Mouse (Mus musculus): Measurements from ENCODE around the gene Tfrc.

Tfrc gene

DNA sequence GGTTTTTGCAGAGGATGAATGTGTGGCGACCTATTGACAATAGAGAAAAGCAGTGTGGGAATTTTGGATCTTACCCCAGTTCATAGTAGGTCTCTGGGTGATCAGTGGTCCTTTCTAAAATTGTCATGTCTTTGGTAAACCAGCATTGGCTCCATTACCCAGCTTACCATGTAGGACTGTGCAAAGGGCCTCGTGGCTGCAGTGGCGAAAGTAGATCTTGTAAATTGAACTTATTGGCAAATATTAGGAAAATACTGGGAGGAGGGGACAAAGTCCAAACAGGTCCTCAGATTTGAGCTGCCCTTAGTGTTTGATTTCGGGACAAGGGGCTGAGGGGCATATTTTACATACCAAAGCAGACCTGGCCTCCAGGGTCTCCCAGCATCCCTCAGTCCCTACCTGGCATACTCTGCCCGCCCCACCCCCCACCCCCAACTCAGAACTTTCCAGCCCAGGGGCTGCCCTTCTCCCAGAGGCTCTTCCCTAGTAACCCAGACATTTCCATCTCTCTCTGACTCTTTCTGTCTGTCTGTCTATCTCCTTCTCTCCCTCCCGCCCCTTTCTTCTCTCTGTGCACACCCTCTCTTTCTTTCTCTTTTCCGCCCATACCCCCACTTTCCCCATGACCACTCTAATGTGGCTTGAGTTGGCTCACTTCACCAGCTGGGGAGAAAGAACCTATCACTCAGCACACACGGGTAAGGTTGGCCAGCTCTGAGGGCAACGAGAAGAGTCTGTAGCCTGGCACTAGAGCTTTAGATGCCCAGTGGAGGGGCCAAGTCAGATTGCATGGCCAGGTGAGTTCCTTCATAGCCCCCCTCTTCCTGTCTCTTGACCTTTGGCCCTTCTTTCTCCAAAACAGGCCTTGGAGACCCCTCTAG is 58.2 kb downstream of the Tfrc start:
- in situ Hi-C loops (cut with MboI, MseI): no loop called here

DNA sequence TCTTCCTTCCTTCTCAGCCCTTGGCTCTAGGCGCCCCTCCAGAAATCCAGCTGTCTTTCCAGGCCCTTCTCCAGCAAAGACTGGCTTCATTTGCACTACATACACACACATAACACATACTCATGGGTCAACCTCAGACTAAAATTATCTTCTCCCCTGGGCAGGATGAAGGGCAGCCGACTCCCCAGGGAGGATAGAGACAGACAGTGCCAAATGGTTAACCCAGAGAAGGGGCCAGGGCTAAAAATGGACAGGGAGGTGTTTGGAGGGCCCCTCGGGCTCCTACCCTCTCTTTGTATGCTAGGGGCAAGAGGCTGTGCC is 58.8 kb downstream of the Tfrc start:
- in situ Hi-C loops (cut with MboI, MseI): no loop called here

DNA sequence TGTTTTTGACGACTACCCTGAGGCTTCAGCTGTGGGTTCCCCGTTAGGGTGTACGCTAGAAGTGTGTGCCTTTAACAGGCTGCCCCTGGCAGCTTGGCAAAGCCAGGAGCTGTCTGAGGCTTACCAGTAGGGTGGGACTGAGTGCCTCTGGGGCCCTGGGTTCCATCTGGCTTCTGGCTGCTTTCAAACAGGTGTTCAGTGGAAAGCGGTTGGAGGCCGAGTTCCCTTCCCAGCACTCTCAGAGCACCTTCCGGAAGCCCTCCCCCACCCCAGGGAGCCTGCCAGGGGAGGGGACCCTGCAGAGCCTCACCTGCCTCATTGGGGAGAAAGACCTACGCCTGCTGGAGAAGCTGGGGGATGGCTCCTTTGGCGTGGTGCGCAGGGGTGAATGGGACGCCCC is 59.3 kb downstream of the Tfrc start:
- in situ Hi-C loops (cut with MboI, MseI): no loop called here

DNA sequence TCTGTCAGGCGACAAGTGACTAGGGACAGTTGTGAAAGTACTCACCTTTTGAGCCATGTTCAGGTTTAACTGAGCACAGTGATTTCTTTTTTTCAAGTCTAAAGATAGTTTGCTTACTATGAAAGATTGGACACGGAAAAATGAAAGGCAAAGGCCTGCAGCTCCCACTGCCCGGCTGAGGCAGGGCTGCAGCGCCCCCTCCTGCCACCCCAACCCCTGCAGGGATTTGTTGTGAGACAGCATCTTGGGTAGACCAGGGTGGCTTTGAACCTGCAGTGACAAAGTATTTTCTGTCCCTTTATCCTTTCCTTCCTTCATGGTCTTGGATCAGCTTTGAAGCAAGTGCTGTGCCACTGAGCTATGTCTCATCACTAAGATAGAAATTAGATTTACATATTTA is 59.8 kb downstream of the Tfrc start:
- in situ Hi-C loops (cut with MboI, MseI): no loop called here

DNA sequence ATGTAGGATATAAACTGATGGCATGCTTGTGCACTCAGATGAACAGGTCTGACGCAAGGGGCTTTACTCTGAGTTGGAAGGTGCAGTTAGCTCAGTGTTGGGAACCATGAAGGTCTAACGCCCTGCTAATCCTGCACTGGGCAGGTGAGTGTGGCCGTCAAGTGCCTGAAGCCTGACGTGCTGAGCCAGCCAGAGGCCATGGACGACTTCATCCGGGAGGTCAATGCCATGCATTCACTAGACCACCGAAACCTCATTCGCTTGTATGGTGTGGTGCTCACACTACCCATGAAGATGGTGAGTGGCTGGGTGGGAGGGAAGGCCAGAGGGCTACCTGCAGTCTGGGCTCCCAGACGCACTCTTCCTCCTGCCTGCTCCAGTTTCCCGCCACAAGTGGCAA is 60.5 kb downstream of the Tfrc start:
- in situ Hi-C loops (cut with MboI, MseI): no loop called here

DNA sequence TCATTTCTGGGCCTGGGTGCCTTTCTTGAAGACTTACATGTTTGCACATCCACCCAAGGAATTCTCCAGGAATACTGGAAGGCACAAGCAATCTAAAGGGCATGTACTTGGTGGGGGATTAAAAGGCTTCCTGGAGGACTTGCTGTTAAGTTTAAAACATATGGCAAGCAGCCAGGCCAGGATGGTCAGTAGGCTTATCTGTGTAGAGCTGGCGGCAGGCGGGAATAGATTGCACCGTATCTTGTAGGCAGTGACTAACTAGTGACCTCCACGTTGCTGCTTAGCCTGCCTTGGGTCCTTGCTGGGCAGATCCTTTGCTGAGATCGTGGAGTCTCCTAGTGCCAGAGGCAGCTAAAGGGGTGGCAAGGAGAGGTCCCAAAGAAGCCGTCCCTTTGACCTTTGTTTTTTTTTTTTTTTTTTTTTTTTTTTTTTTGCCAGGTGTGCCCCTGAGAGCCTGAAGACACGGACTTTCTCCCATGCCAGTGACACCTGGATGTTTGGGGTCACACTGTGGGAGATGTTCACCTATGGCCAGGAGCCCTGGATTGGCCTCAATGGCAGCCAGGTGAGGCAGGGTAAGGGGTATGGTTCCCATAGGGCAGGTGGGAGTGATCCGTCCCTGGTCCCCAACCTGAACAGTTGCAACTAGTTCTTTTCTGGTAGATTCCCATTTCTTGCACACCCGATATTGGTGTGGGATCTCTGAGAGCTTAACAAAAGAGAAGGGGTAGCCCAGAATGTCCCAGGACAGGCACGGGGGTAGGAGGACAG is 61.8 kb downstream of the Tfrc start:
- in situ Hi-C loops (cut with MboI, MseI): loop anchor here (10.0 kb wide), 1 partner anchor 596 kb away; the partner anchor contains the start of gene Pak2

DNA sequence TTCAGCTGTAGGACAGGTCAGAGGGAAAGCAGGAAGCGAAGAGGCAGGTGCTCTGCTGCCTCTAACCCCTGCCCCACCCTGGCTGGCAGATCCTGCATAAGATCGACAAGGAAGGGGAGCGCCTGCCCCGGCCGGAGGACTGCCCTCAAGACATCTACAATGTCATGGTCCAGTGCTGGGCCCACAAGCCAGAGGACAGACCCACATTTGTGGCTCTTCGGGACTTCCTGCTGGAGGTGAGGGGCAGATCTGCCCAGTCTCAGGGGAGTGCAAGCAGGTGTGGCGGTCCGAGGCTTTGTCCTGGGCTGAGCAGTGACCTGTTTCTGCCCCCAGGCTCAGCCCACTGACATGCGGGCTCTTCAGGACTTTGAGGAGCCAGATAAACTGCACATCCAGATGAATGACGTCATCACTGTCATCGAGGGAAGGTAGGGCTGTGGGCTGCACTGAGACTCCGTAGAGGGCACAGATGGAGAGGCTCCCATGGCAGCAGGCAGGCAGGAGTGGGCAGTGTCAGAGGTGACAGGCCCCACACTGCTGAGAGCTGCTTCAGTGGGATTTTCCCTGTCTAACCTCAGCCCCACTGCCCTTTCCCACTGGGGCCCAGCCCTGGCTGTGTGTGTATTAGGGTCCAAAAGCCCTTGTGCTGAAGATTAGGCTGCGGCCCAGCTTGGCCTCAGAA is 62.6 kb downstream of the Tfrc start:
- in situ Hi-C loops (cut with MboI, MseI): loop anchor here (10.0 kb wide), 1 partner anchor 597 kb away; the partner anchor contains the start of gene Pak2

DNA sequence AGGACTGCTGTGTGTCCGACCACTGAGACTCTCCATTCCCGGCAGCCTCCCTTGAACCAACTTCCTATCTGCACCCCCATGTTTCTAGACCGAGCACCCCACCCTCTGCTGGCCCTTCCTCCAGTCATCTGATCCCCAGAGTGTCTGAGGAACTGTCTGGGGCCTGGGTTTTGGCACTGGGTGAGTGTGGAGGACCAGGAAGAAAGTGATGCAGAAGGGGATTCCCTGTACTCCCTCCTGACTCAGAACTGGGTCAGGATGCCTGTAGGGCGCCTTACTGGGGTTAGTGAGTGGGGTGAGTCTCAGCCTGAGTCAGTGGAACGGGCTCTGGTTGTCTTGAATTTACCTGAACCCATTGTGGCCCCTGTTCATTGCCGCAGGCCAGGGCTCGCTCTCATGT is 63.5 kb downstream of the Tfrc start:
- in situ Hi-C loops (cut with MboI, MseI): loop anchor here (10.0 kb wide), 1 partner anchor 597 kb away; the partner anchor contains the start of gene Pak2

DNA sequence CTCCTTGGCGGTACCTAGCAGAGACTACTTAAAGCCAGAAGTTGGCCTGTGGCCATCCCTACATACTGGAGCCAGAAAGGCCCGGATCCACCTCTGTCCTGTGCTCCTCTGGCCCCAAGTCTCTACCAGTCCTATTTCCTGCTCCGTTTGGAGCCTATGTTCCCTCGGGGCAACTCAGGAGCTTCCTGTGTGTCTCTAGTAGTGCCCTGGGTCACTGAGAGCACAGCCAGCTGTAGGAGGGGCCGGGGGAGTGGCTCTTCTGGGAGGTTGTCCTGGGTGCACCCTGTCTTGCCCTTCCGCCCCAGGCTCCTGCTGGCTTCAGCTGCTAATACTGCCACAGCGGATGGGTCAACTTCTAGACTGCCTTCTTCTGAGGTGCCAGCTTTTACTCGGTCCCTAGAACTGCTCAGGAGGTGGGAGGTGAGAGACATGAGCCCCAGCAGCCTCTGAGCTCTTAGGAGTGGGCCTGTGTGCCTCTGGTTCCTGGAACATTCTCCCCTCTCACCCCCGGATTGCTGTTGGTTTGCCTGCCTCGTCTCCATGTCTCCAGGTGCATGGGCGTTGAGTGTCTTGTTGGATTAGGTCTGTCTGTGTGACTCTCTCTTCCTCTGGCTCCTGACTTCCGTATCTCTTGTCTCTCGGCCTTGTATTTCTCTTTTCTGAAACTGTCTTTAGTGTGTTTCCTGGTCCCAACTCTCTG is 64.3 kb downstream of the Tfrc start:
- in situ Hi-C loops (cut with MboI, MseI): loop anchor here (10.0 kb wide), 1 partner anchor 598 kb away; the partner anchor contains the start of gene Pak2

DNA sequence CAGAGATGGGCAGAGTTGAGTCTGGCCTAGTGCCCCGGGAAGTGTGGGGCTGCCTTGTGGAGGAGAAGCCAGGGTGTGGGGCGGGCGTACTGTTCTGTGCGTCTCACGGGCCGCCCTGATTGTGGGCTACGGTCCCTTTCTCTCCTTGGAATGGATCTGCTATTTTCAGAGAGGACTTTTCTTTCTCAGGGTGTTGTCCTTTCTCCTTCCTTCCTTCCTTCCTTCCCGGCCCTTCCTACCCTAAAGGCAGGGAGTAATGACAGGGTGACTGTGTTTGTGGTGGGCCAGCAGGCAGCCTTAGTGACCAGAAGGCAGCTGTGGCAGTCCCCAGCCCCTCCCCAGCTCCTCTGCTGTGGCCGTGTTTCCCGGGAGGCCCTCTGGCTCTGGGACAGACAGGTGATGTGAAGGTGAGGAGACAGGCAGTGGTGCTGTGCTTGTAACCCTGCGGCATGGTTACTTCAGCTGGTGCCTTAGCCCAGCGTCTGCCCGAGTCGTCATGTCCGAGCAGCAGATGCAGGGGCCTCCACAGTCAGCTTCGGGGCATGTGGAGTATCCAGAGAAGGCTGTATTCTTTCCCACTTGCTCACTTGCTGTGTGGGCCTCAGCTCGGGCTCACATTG is 65.5 kb downstream of the Tfrc start:
- in situ Hi-C loops (cut with MboI, MseI): loop anchor here (10.0 kb wide), 1 partner anchor 599 kb away; the partner anchor contains the start of gene Pak2

DNA sequence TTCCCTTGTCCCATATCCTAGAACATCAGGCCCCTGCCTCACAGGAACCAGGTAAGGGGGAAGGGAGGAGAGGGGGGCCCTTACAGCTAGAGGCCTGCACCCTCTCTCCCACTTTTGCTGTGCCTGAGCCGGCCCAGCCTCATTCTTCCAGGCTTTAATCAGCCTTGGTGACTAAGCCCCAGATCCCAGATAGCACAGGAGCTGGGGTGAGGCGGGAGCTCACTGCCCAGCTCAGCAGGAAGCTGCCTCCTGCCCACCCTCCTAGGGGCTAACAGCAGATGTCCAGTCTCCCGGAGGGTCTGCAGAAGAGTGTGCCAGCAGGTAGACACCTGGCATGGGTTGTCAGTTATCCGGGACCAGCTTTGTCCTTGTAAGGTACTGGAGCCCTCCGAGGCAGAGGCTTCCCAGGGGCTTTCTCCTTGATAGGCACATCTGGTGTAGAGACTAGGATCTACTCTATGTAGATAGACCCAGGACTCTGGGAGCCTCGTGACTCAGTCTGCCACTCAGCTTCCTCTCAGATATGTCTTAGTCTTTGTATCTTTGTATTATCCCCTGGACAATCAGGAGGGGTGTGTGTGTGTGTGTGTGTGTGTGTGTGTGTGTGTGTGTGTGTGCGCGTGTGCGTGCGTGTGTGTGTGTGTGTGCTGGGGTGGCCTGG is 68.5 kb downstream of the Tfrc start:
- in situ Hi-C loops (cut with MboI, MseI): loop anchor here (10.0 kb wide), 1 partner anchor 602 kb away; the partner anchor contains the start of gene Pak2

DNA sequence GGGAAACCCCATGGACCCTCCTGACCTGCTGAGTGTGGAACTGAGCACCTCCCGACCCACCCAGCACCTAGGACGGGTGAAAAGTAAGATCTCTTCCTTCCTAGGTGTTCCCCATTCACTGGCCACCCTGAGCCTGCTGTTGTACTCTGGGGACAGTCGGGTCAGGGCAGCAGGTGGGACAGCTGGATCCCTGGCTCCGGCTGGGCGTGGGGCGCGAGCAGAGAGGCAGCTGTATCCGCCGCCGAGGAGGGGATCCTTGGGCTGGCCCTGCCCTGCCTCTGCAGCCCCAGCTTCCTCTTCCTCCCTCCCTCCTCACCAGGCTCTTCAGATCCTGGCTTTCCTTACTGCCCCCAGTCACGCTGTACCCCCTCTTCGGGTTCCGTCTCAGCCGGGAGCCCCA is 69.2 kb downstream of the Tfrc start:
- in situ Hi-C loops (cut with MboI, MseI): loop anchor here (10.0 kb wide), 1 partner anchor 603 kb away; the partner anchor contains the start of gene Pak2

DNA sequence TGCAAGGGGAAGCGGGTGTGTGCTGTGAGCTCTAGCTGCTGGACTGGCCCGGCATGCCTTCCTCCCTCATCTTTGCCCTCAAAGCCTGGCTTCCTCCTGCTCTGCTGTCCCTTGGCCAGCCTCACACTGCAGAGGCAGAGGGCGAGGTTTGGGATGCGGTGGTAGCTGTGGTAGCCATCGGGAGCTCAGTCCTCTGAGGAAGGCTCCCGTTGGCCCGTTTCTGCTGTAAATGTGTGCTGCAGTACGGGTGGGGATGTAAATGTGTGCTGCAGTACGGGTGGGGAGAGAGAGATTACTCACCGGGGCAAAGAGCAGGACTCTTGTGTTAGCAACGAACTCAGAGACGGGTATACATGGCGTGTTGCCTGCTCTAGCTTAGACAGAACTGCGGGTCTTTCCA is 70.1 kb downstream of the Tfrc start:
- in situ Hi-C loops (cut with MboI, MseI): loop anchor here (10.0 kb wide), 1 partner anchor 604 kb away; the partner anchor contains the start of gene Pak2

DNA sequence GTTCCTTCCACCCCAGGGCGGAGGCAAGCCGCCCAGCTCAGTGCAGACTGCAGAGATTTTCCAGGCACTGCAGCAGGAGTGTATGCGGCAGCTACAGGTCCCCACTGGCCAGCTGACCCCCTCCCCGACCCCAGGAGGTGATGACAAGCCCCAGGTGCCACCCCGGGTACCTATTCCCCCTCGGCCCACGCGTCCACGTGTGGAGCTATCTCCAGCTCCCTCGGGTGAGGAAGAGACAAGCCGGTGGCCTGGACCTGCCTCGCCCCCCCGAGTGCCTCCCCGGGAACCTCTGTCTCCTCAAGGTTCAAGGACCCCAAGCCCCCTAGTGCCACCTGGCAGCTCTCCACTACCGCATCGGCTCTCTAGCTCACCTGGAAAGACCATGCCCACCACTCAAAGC is 71.3 kb downstream of the Tfrc start:
- in situ Hi-C loops (cut with MboI, MseI): loop anchor here (10.0 kb wide), 2 partner anchors 45 to 605 kb away; partner anchors contain the start of gene Pak2

DNA sequence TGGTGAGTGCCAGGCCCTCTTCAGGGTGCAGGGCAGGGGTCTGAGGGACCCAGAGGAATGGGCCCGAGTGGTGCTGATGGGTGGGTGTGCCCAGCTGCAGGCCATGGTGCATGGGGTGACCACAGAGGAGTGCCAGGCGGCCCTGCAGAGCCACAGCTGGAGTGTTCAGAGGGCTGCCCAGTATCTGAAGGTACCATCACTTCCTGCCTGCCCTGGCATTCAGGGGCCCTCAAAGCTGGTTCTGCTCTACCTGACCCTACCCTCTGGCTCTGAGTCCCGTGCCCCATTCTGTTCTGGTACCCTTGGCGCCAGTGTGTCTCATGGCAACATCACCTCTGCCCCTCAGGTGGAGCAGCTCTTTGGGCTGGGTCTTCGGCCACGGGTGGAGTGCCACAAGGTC is 72.1 kb downstream of the Tfrc start:
- in situ Hi-C loops (cut with MboI, MseI): loop anchor here (10.0 kb wide), 1 partner anchor 46 kb away; no protein-coding TSS in a partner anchor

DNA sequence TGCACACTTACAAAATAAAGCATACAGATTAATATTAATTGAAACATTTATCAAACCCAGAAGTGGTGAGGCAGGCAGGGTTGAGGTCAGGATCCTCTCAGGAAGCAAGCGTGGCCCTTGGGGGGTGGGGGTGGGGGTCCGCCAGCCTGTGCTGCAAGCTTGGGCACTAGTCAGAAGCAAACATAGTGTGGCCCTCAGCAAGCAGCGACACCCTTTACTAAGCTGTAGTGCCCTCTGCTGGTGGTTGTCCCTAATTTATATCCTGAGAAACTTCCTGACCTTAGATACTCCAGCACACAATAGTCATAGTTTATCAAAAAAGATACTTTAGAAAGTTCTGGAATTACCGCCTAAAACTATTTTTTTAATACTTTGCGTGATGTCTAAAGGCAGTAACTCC is 73.5 kb downstream of the Tfrc start:
- in situ Hi-C loops (cut with MboI, MseI): loop anchor here (10.0 kb wide), 1 partner anchor 47 kb away; no protein-coding TSS in a partner anchor

Measured in regulatory T cell (primary cell).